Mouse (Mus musculus) thymus, adult 2 months (tissue): Measurements from ENCODE around the gene Hoxb8. TPM values are rescaled to one million over a fixed set of nuclear protein-coding genes. Genes with fewer than 3 reads are reported as not detected.

ENCODE experiments used
- DNase-seq: peaks from one replicate; pipeline ENCODE4 v3.0.0; 2021
- H3K27ac ChIP-seq: fragments of 200-500 bp; 2 replicates; pipeline ENCODE4 v1.5.1; 2012; ENCODE audit warnings: low read length, control low read depth; ENCODE audit not compliant: control insufficient read depth, insufficient read depth
- H3K27me3 ChIP-seq: fragments of 200-500 bp; 2 replicates; pipeline ENCODE4 v1.6.1; 2012; ENCODE audit warnings: mild to moderate bottlenecking, low read length, moderate library complexity, mixed read lengths; ENCODE audit not compliant: control insufficient read depth, insufficient read depth
- H3K36me3 ChIP-seq: fragments of 200-500 bp; 2 replicates; pipeline ENCODE4 v1.6.1; 2012; ENCODE audit warnings: mild to moderate bottlenecking, low read length, moderate library complexity; ENCODE audit not compliant: control insufficient read depth, insufficient read depth
- H3K4me1 ChIP-seq: fragments of 200-500 bp; replicated peaks from 2 replicates; pipeline ENCODE4 v1.6.1; 2012; ENCODE audit warnings: low read length; ENCODE audit not compliant: control insufficient read depth, insufficient read depth
- H3K4me3 ChIP-seq: fragments of 200-500 bp; 2 replicates; pipeline ENCODE4 v1.5.1; 2012; ENCODE audit warnings: mild to moderate bottlenecking, low read length, control low read depth, moderate library complexity; ENCODE audit not compliant: control insufficient read depth, insufficient read depth
- CTCF ChIP-seq: fragments of 200-500 bp; IDR thresholded peaks from 2 replicates; pipeline ENCODE4 v1.5.1; 2012; ENCODE audit warnings: mild to moderate bottlenecking, control low read depth, low read length, moderate library complexity, borderline replicate concordance; ENCODE audit not compliant: control insufficient read depth, poor library complexity, insufficient read depth; ENCODE audit errors: extremely low read depth
- POLR2A ChIP-seq: fragments of 200-500 bp; IDR thresholded peaks from 2 replicates; pipeline ENCODE4 v1.6.1; 2012; ENCODE audit warnings: mild to moderate bottlenecking, low read length, control low read depth, moderate library complexity; ENCODE audit not compliant: control insufficient read depth, poor library complexity, insufficient read depth; ENCODE audit errors: extremely low read depth
- WGBS: fragments of 180-500 bp; shearing (Covaris S2); methylation state at CpG from one replicate; pipeline ENCODE4 v1.1.7; 2018; 5-methylcytosine and 5-hydroxymethylcytosine counted together
- polyA plus RNA-seq: library from polyadenylated mRNA; depleted of rRNA; stranded (reverse); fragments of >200 nt; gene quantifications from 2 replicates; pipeline ENCODE4 v1.2.3, GENCODE M21; 2012

Hoxb8 gene
- polyA plus RNA-seq, 1 experiment = 0.20 TPM

DNA sequence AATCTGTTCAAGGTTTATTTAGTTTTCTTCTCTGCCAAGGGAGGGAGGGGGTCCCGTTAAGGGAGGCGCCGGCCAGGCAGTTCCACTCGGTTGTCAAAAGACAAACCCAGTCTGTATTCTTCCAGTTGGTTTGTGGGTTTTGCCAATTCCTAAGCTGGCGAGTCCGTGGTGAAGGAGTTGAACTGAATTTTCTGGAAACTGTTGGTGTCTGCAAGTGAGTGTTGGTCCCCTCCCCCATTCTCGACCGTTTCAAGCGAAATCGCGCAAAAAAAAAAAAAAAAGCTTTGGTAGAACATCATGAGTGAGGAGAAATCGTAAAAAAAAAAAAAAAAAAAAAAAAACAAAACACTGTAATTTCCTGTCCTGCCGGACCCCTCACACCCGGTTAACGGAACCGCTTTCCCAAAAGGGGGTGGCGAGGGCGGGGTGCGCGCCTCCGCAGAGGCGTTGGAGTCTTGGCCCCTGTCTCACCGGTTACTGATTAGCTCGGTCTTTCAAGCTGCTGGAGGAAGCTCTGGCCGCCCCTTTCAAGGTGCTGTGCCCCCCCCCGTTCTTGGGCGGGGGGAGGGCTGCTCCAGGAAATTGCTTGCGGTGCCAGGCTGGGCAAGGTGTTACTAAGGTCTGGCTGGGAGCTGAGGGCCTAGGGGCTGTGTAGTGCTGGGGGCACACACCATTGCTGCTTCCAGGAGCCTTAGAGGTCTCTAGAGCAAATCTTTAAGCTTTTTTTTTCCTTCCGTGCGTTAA, 13.6 kb downstream of the Hoxb8 start:
- no peak for DNase-seq
- H3K4me3 ChIP-seq = no peak overlapping the region

DNA sequence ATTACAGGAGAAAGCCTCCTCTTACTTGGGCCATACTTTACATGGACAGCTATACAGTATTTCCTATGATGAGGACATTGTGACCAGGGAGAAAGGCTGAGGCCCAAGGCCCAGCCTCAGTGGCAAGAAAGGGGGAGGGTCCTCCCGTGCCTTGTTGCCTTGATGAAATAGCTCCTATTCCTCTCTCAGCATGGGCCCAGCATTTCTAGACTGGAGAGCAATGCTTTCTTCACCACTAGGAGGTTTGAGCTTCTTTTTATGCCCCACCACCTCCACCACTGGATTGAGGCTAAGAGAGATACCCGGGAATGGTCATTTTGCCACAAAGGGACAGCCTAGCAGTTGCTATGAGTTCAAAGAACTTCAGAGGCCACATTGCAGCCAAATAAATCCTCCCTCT, 15.3 kb downstream of the Hoxb8 start:
- 71% methylated on average over 2 of the region's 2 CpGs for WGBS
- Histone ChIP-seq H3K27me3 (peaks cover 42% of the 10 kb centered on the region), H3K36me3 (no peaks in the 10 kb centered on the region), H3K4me3 (no peak overlapping the region), H3K4me1 (no peaks in the 10 kb centered on the region; the same call in 1 of the 2 replicates), H3K27ac (no peak overlapping the region)
- DNase-seq = no peak
- TF ChIP-seq POLR2A = no peak
- TF ChIP-seq CTCF = no peak

More for the DNA sequence above, 13.6 kb downstream of the Hoxb8 start:
- 4% methylated on average over 30 of the region's 30 CpGs for WGBS
- Histone ChIP-seq H3K36me3 (no peaks in the 10 kb centered on the region), H3K4me1 (no peaks in the 10 kb centered on the region; the same call in 1 of the 2 replicates), H3K27ac (no peak overlapping the region), H3K27me3 (peaks cover 43% of the 10 kb centered on the region)
- TF ChIP-seq CTCF (no peak), POLR2A (no peak)

DNA sequence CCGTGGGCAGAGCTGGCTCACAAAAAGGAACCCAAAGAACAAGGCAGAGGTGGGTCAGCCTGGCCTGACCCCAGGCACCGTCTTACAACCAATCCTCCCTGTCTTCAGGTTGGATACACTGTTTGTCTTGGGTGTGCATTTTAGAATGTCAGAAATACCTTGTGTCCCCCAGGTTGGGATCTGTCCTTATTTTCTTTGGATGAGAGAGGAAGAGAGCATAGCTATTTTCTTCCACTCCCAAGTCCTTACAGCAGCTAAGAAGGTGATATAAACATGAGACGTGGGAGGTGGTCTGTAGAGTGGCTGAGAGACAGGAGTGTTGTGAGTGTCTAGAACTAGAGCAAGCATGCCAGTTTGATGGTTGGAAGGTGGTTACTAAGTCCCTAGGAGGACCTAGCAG, 15.7 kb downstream of the Hoxb8 start:
- TF ChIP-seq POLR2A (no peak), CTCF (no peak)
- Histone ChIP-seq H3K4me3 (no peak overlapping the region), H3K4me1 (no peaks in the 10 kb centered on the region; the same call in 1 of the 2 replicates), H3K27me3 (peaks cover 43% of the 10 kb centered on the region), H3K36me3 (no peaks in the 10 kb centered on the region), H3K27ac (no peak overlapping the region)
- WGBS = 75% methylated on average over 3 of the region's 3 CpGs
- no peak for DNase-seq

DNA sequence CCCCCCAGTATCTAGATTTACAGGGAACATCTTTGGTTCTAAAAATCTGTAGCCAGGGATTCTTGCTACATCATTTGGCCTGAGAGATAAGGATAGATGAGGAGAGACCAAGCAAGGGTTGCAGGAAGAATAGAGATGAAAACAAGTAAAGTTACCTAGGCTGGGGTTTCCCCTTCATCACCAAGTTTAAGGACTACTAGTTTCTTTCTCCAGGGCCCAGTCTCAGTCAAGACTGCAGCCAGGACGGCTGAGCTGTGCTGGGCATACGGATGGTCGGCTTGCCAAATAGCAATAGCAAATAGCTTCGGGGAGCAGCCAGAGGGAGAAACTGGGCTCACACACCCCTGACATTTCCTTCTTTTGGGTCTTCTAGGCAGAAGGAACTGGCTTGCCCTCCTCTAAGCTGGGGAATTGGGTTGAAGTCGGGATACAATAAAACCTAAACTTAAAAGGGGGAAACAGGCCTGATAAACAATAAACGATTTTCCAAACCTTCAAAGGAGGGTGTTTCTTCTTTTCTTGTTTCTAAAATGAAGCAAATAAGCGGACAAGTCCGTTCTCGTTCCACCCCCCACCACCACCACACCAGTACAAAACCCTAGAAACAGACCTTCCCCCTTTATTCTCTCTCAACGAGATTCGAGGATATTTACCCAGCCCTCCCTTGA, 16.4 kb downstream of the Hoxb8 start:
- no peak for TF ChIP-seq CTCF
- no peak for TF ChIP-seq POLR2A
- peaks cover 40% of the 10 kb centered on the region for H3K27me3 ChIP-seq

DNA sequence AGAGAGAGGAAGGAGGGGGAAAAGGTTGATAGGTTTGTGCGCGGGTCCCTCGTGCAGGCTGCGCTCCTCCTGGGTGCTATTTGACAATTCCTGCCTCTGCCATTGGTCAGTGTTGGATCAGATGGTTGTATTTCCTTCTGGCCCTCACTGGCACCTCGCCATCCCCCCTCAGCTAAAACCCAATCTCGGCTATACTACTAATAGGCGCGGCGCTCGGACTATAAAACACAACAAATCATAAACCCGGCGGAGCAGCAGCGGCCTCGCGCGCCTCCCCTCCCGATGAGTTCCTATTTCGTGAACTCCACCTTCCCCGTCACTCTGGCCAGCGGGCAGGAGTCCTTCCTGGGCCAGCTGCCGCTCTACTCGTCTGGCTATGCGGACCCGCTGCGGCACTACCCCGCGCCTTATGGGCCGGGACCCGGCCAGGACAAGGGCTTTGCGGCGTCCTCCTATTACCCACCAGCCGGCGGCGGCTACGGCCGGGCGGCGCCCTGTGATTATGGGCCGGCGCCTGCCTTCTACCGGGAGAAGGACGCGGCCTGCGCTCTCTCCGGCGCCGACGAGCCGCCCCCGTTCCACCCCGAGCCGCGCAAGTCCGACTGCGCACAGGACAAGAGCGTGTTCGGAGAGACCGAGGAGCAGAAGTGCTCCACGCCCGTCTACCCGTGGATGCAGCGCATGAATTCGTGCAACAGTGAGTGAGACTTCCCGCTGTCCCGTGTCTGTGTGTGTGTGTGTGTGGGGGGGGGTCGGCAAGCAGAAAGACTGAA, 17.4 kb downstream of the Hoxb8 start:
- peaks cover 35% of the 10 kb centered on the region for H3K27me3 ChIP-seq
- no peaks in the 10 kb centered on the region for H3K36me3 ChIP-seq
- no peaks in the 10 kb centered on the region; the same call in 1 of the 2 replicates for H3K4me1 ChIP-seq
- TF ChIP-seq POLR2A (no peak), CTCF (no peak)
- H3K4me3 ChIP-seq = no peak overlapping the region
- DNase-seq = no peak
- H3K27ac ChIP-seq = no peak overlapping the region
- whole genome bisulfite sequencing = 2% methylated on average over 66 of the region's 66 CpGs

More for the DNA sequence above, 16.4 kb downstream of the Hoxb8 start:
- Histone ChIP-seq H3K27ac (no peak overlapping the region), H3K4me1 (no peaks in the 10 kb centered on the region; the same call in 1 of the 2 replicates), H3K36me3 (no peaks in the 10 kb centered on the region), H3K4me3 (no peak overlapping the region)
- no peak for DNase-seq
- WGBS = 52% methylated on average over 11 of the region's 11 CpGs

DNA sequence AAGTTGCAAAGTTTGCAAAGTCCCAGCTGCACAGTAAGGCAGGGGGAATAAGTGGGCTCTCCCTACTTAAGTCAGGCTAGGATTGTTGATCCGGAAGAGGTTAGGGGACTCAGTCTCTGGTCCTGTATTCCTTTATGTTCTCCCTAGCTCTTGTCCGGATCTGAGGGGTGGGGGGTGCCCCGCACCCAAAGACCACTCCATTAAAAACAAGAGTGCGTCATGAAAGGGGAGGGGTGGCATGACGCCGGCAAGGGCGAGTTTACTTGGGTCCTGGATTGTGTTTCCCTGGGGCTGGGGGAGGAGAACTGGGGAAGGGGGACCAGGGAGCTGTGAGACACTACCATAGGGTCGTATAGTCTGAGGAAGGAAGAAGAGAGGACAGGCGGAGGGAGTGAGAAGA, 18.1 kb downstream of the Hoxb8 start:
- Histone ChIP-seq H3K27me3 (peaks cover 37% of the 10 kb centered on the region), H3K4me3 (no peak overlapping the region), H3K4me1 (no peaks in the 10 kb centered on the region; the same call in 1 of the 2 replicates), H3K27ac (no peak overlapping the region), H3K36me3 (no peaks in the 10 kb centered on the region)
- DNase-seq = no peak
- no peak for TF ChIP-seq CTCF
- TF ChIP-seq POLR2A = no peak
- 11% methylated on average over 9 of the region's 9 CpGs for WGBS
